Mouse (Mus musculus) T-cell, adult 2 months (primary cell): Measurements from ENCODE around the gene Atn1.

ENCODE experiments used
- DNase-seq: peaks from one replicate; pipeline ENCODE4 v3.0.0; 2022; ENCODE audit warnings: low spot score

The Atn1 gene

GRCm38 (mm10) chr6:124767920-124768703, 11.8 kb upstream of the Atn1 start:
- DNase-seq: no peak

GRCm38 (mm10) chr6:124767536-124767919, 11.2 kb upstream of the Atn1 start:
- no peak for DNase-seq

GRCm38 (mm10) chr6:124765951-124766350, 9.6 kb upstream of the Atn1 start:
- no peak for DNase-seq

DNA sequence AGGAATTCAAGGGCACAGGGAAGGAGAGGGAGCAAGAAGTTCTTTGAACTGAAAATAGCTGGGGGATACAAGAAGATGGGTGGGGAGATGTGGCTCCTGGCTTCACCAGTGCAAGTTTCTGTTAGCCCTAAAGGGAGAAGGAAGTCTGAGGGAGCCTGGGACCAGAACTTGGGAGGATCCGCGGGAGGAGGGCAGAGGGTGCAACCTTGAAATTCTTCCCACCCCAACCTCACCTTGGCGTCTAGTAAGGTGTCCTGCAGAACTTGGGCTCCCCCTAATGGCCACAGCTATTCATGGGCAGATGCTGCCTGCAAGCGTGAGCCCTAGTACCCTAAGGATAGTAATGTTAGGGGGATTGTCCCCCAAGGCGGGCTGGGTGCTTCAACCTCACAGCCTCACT, 2.9 kb upstream of the Atn1 start:
- peak; percentile 86 for DNase-seq

DNA sequence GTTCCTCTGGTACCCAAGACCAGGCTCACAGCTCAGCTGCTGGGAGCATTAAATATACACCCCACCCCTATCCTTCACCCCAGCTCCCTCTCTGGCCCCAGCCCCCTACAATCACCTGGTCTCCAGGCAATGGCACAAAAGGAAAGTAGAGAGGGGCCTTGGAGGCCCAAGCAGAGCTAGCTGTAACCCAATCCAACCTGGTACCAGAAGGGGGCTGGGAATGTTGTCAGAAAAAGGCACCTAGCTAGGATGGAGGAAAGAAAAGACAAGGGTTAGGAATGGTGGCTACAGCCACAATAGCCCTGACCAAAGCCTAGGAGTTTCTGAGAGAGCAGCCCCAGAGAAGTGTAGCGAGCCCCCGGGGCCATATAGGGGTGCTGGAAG, 2.5 kb upstream of the Atn1 start:
- no peak for DNase-seq

- DNase-seq: no peak
These were observed 1.9 kb upstream of the Atn1 start for GRCm38 (mm10) chr6:124757909-124758848.

DNA sequence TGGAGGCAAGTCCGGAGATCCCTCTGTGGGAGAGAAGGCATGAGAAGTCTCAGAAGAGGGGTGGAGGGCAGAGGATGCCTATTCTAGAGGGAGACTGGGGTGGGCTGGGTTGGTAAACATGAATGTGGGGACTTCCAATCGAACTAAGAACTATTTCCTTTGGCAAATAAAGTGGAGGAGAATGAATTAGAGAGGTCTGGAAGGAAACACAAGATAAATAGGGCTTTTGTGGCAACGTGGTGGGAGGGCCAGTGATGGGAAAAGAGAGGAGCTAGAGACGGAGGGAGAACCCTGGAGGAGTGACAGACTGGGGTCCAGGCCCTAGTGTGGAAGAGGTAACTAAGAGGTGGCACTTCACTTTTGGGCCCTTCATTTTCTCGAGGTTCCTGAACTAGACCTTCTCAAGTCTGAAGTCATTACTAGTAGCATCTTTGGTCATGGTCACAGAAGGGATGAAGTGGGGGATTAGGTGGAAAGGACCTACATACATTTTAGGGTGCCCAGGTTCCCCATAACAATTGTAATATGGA, 1.1 kb upstream of the Atn1 start:
- DNase-seq: no peak

DNA sequence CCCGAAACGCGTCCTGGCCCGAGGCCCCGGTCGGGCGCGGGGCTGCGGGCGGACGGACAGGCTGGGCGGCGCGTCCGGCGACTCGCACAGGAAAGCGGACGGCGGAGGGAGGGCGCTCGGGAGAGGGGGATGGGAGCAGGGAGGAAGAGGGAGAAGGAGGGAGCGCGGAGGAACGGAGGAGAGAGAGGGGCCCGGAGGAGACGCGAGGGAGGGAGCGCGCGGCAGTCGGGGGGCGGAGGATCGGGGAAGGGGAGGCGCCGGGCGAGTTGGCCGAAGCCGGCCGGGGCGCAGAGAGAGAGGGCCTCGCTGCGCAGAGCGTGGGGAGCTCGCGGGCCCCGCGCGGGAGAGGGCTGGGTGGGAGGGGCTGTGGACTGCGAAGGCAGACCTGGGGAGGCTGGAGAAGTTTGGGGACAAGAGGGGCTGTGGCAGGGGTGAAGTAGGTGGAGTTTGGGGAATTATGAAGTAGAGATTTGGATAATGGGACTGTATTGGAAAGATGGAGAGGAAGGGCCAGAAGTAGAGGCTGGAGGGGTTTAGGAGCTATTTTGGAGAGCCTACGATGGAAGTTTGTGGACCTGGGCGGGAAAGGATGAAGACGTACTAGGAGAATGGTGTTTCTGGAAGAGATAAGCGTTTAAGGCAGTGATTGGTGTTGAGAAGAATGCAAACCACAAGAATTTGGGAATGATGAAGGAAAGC, 477 bp upstream of the Atn1 start:
- peak; percentile 36 for DNase-seq

- no peak for DNase-seq
These were observed 1.0 kb downstream of the Atn1 start for GRCm38 (mm10) chr6:124755306-124755705.

GRCm38 (mm10) chr6:124753861-124754260, 2.5 kb downstream of the Atn1 start:
- no peak for DNase-seq

DNA sequence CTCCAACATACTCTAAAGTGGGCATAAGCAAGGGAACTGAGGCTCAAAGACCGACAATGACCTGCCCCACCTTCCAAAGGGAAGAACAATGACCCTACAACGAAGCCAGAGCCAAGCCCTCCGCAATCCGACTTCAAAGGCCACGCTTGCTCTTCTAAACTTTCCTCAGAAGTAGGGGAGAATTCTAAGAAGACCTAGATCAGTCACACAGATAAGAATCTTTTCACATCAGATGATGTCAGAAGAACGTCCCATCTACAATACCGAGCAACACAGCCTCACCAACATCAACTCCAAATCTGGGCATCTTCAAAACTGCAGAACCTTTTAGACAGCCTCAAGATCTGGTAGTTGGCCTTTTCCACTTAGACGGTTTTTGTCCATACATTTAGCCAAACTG, 5.9 kb downstream of the Atn1 start:
- DNase-seq: peak; percentile 75

GRCm38 (mm10) chr6:124746654-124747632, 9.4 kb downstream of the Atn1 start:
- DNase-seq: no peak

DNA sequence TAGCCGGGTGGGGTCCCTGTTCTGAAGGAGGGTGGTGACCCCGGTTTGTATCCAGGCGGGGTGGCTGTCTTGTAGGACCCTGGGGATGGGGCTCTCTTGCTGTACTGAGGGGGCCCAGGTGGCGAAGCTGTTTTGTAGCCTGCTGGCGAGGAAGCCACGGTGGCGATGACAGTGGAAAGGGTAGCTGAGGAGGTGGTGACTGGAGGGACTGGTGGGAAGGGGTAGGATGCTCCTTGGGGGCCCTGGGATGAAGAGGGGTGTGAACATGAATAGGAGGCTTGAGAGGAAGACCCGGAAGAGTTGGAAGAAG, 10.1 kb downstream of the Atn1 start:
- no peak for DNase-seq

GRCm38 (mm10) chr6:124745490-124746295, 10.6 kb downstream of the Atn1 start:
- DNase-seq: peak; percentile 93

GRCm38 (mm10) chr6:124744755-124745321, 11.5 kb downstream of the Atn1 start:
- no peak for DNase-seq

DNA sequence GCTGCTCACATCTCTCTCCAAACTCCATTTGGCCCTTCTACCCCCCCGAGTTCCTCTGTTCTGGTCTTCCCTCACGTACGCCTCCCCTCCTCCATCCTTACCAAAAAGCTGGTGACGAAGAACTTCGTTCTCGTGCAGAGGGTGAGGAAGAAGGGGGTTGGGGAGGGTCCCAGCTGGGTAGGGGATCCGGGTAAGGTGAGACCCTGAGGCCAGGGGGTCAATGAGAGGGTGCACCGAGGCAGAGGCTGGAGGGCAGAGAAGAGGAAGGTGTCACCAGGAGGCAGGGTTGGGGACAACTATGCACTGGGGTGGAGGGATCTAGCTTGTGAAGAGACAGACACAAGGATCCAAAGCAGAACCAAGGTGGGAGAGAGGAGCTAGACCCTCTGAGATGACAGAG, 12.7 kb downstream of the Atn1 start:
- DNase-seq: no peak

DNA sequence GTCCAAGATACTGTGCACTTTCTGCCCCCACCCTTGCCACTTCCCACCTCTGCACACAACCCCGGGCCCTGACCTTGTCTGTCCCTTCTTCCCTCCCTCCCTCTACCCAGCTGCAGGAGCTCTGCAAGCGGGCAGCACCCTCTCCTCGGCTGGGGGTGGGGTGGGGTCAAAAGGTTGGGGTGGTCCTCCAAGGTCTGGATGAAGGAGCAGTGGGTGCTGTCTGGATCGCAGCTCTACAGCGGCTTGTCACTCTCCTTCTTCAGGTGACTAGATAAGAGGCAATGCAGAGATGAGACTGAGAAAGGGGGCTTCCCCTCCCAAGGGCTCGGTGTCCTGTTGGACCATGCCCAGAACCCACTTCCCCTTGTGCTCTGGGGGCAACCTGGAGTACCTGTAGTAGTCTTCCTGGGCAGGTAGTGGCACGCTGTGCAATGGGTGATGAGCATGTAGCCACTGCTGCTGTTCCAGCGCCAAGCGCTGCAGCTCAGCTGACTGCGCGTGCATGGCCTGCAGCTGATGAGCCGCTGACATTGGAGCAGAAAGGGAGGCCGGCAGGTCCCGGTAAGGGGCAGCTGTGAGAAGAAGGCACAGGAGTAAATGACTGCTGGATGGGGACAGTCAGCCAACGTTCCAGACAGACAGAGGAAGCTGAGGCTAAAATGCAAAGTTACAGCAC, 13.3 kb downstream of the Atn1 start:
- DNase-seq: no peak

DNA sequence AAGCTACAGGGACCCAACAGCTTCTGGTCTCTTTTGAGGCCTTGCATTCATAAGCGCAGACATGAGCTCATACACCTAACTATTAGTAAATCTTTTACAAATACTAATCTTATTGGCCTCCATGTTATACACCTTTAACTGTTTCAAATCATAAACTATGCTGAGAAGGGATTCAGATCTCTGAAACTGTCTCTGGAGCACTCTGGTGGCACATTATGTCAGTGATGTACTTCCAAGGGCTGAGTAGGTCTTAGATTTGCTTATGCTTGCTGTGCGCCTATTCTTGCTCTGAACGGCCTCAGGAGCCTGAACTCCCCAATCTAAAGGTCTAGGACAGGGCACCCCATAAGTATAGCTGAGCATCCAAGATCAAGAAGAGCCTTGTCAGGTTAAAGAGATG, 14.5 kb downstream of the Atn1 start:
- no peak for DNase-seq
